ENCODE assay signal across 8 mouse cellular contexts in genomic region chr1:143803537-143803936, GRCm38 (mm10). TPM values are rescaled to one million over a fixed set of nuclear protein-coding genes. Genes with fewer than 3 reads are reported as not detected.
A peak's percentile ranks its signal among the peaks of the same experiment; 100 is the strongest.
DNase-seq lines count a peak whose midpoint lies in the region; ATAC-seq lines count a peak whose summit lies in the region.

No protein-coding gene starts in this region.

- H3K27ac ChIP-seq in embryonic facial prominence, embryonic 11.5 days (replicated peaks; ENCODE audit: low read depth, low read length): no peak overlapping the region
- no peak overlapping the region for H3K27ac ChIP-seq in embryonic facial prominence, embryonic 10.5 days (replicated peaks)

- DNase-seq in embryonic facial prominence, embryonic 11.5 days (ENCODE audit: low spot score): peak; percentile 91
- DNase-seq in embryonic facial prominence, embryonic 10.5 days (ENCODE audit: low spot score): no peak
- DNase-seq in ovary, postnatal 14 days (ENCODE audit: low spot score): peak; percentile 15
- DNase-seq in ovary, postnatal 36 days (ENCODE audit: low spot score): no peak
- DNase-seq in kidney, postnatal 14 days: peak; percentile 47
- no peak for DNase-seq in gastrocnemius, postnatal 36 days

- H3K9me3 ChIP-seq in embryonic facial prominence, embryonic 11.5 days (replicated peaks; ENCODE audit: control insufficient read depth, low read length): no peaks in the 10 kb centered on the region
- H3K9me3 ChIP-seq in embryonic facial prominence, embryonic 10.5 days: no peaks in the 10 kb centered on the region

- ATAC-seq in embryonic facial prominence, embryonic 11.5 days (replicated peaks; ENCODE audit: insufficient number of reproducible peaks, low FRiP score, low TSS enrichment, low read depth): peak; percentile 83; the same call in 1 of the 2 replicates
- peak; percentile 69; the same call in 1 of the 2 replicates for ATAC-seq in erythroblast, adult 5-6 weeks (replicated peaks; ENCODE audit: low FRiP score, poor library complexity, severe bottlenecking)
- peak; percentile 95 for ATAC-seq in monocyte, adult 5-6 weeks (replicated peaks; ENCODE audit: insufficient number of reproducible peaks, low FRiP score, low TSS enrichment, poor library complexity, severe bottlenecking)

- no peaks in the 10 kb centered on the region for H3K36me3 ChIP-seq in embryonic facial prominence, embryonic 11.5 days (replicated peaks; ENCODE audit: control insufficient read depth, insufficient read depth, low read depth, low read length)
- peaks cover 28% of the 10 kb centered on the region for H3K36me3 ChIP-seq in embryonic facial prominence, embryonic 10.5 days (replicated peaks)

- no peak overlapping the region for H3K4me2 ChIP-seq in embryonic facial prominence, embryonic 11.5 days (ENCODE audit: low read depth, low read length)

- WGBS in embryonic facial prominence, embryonic 11.5 days: 46% methylated on average over 4 of the region's 4 CpGs
- whole genome bisulfite sequencing in embryonic facial prominence, embryonic 10.5 days: 45% methylated on average over 4 of the region's 4 CpGs

- H3K4me1 ChIP-seq in embryonic facial prominence, embryonic 11.5 days (ENCODE audit: control insufficient read depth, insufficient read depth, low read length): no peaks in the 10 kb centered on the region
- no peaks in the 10 kb centered on the region for H3K4me1 ChIP-seq in embryonic facial prominence, embryonic 10.5 days

- no peak overlapping the region for H3K4me3 ChIP-seq in embryonic facial prominence, embryonic 11.5 days (ENCODE audit: low read depth, low read length)
- no peak overlapping the region for H3K4me3 ChIP-seq in embryonic facial prominence, embryonic 10.5 days

- no peak overlapping the region for H3K9ac ChIP-seq in embryonic facial prominence, embryonic 11.5 days (replicated peaks; ENCODE audit: low read length)

- intact Hi-C loops in gastrocnemius, postnatal 36 days (cut with DNase I): loop anchor here (10.0 kb wide), 2 partner anchors 391 to 571 kb away; no protein-coding TSS in a partner anchor

- H3K27me3 ChIP-seq in embryonic facial prominence, embryonic 11.5 days (ENCODE audit: control insufficient read depth, insufficient read depth, low read length): no peaks in the 10 kb centered on the region
- no peaks in the 10 kb centered on the region for H3K27me3 ChIP-seq in embryonic facial prominence, embryonic 10.5 days (replicated peaks; ENCODE audit: low read depth, poor library complexity, severe bottlenecking)

RNA-seq across cellular contexts. Expression of gene Uchl5, which starts 26.5 kb away (rescaled TPM):
- polyA plus RNA-seq in embryonic facial prominence, embryonic 11.5 days (2014; fragmentation: Nextera tagmentation; extraction: Ambion mirVana): 78.5 and 90.2 TPM in 2 replicates
- 118 and 122 TPM in 2 replicates for polyA plus RNA-seq in embryonic facial prominence, embryonic 10.5 days (2016; fragmentation: Nextera tagmentation; extraction: Ambion mirVana)
- total RNA-seq in erythroblast, adult 5-6 weeks (2015; ENCODE audit: low replicate concordance): 26.7 and 35.5 TPM in 2 replicates
- 33.1 and 46.7 TPM in 2 replicates for total RNA-seq in erythroblast, adult 5-6 weeks (2017; ENCODE audit: low replicate concordance)
- total RNA-seq in monocyte, adult 5-6 weeks (2017): 65.4 to 91.0 TPM (median 83.2 TPM) in 3 replicates
- total RNA-seq in gastrocnemius, postnatal 36 days (2021): 10 to 100 TPM; 24.8 to 25.1 TPM

RNA-seq across cellular contexts. Expression of gene Trove2, which starts 26.7 kb away (rescaled TPM):
- 31.0 and 31.6 TPM in 2 replicates for polyA plus RNA-seq in embryonic facial prominence, embryonic 11.5 days (2014; fragmentation: Nextera tagmentation; extraction: Ambion mirVana)
- 29.6 and 31.6 TPM in 2 replicates for polyA plus RNA-seq in embryonic facial prominence, embryonic 10.5 days (2016; fragmentation: Nextera tagmentation; extraction: Ambion mirVana)
- 0.42 and 0.96 TPM in 2 replicates for total RNA-seq in erythroblast, adult 5-6 weeks (2015; ENCODE audit: low replicate concordance)
- 1.2 and 1.5 TPM in 2 replicates for total RNA-seq in erythroblast, adult 5-6 weeks (2017; ENCODE audit: low replicate concordance)
- total RNA-seq in monocyte, adult 5-6 weeks (2017): 2.1 to 9.4 TPM (median 2.2 TPM) in 3 replicates
- 1 to 10 TPM; 2.2 to 2.8 TPM for total RNA-seq in gastrocnemius, postnatal 36 days (2021)

Comparison
In these comparisons a context has a peak if more than half of its experiments do, and no peak if none do; other contexts are left out.
1. DNase-seq: peak in embryonic facial prominence, embryonic 11.5 days (single experiment), ovary, postnatal 14 days (single experiment) and kidney, postnatal 14 days (single experiment); none in embryonic facial prominence, embryonic 10.5 days (single experiment), ovary, postnatal 36 days (single experiment) and gastrocnemius, postnatal 36 days (0 of 2).
2. Peak in every context shown above with its lines, with median percentiles within 50 percentile points of each other: ATAC-seq.